Mouse (Mus musculus) hematopoietic stem cell, adult 5-6 weeks (primary cell): ENCODE measurements at regions not wholly inside any gene's neighbourhood (a gene's known extent, or its start where the extent isn't known, plus 50 kb on each side); places are given as distances from the start of the nearest gene placed in this dataset.

Experiments used
- ATAC-seq, 2 experiments: fragments of 125-278 bp in 1 of 2; replicated peaks in 1 of 2; 2 replicates each; pipeline ENCODE4 v1.8.0; 2016 to 2017; ENCODE audit warnings: inconsistent platforms in 2 of 2, mild to moderate bottlenecking in 2 of 2, moderate number of reproducible peaks in 2 of 2, low read depth in 1 of 2, moderate TSS enrichment in 1 of 2; ENCODE audit not compliant: low FRiP score in 2 of 2, poor library complexity in 2 of 2, severe bottlenecking in 2 of 2, insufficient read depth in 1 of 2, low TSS enrichment in 1 of 2

DNA sequence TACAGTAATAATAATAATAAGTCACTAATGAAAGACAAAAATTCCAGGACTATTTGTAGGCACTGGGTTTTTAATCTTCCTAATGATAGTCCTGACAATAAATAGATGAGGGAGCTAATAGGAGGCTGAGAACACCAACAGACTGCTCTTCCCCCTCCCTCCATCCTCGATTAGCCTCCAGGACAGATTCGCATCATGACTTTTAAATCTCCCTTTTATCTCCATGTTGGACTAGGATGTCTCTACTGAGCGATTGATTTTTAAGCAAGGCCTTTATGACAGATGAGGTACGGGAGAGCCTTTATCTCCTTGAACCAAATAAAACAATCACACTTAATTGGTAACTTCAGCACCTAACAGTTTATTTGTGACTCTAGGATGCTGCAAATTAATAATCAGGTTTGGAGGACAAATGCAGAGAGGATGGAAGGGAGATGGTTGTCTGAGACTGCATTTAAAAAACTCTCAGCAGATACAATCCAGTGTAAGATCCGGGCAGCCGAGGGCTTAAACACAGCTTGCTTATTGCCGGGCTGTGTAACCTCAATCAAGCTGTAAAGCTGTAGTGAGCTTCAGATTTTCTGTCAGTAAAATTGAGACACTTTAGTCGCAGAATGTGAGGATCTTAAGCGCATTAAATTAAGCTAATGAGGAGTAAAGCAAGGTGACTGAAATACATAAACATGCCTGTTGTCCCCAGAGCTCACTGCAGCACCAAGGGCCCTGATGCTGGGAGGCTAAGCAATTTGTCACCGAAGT is 82.3 kb downstream of the Cmpk2 start:
- no peak for ATAC-seq

DNA sequence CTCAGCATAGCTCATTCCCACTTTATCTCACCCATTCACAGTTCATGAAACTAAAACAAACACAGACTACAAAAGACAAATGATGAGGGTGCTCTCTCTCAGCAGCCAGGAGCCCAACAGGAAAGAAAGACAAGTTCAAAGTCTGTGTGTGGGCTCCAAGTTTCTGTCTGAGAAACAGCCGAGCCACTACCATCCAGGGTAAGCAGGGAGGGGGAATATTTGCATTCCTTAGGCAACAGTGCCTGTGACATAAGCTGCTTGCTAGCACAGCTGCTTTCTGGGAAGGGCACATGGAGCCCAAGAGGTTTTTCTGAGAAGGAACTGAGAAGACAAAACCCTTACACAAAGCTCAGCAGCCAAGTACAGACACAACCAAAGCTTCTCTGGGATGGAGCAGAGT is 78.5 kb downstream of the Cmpk2 start:
- ATAC-seq: no peak

DNA sequence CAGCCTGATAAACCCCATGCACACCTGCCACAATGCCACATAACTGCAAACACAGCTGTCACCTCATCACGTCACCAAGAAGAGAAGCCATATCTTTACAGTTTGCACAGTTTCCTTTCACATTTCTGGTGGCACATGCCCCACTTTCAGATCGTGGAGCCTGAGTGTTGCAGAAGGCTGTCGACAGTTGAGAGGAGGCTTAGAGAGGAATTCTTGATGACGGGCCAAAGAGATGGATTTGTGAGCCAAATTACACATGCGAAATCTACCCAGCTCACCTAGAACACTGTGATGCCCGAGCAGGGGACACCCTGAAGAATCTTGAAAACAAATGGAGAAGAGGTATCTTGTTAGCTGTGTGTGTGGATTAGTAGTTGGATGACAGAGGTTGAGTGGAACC is 77.4 kb downstream of the Cmpk2 start:
- no peak for ATAC-seq

DNA sequence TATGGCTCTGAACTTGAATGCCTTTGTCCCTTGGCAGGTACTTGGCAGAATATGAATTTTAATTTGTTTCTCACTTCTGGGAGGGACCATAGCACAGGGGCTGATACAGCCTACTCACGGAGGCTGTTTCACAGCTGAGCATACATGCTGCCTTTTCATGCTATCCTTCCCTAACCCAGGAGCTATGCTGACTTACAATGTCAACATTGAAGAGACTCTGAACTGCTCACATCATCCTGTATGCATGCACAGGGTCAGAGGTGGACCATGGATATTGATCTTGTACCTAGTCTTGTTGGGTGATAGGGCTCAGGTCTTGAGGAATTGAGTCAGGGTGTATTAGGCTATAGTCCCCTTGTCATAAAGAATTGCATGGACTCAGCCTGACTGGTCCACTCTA is 74.5 kb downstream of the Cmpk2 start:
- ATAC-seq: no peak

DNA sequence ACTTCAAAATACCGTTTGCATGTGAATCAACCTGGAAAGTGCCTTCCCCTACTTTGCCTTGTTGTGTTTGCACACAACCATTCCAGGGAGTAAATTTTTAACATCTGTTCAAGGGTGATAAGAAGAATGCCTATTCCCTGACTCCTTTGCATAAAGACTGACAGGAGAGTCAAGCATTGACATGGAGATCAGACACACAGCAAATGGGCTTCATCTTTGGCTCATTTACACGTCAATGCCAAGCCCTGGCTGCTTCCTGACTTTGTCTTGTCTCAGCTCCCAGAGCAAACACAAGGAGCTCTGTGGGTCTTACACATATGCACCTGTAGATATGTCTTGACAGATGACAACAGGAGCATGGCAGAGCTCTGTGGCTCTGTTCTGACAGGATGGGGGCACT is 73.4 kb downstream of the Cmpk2 start:
- ATAC-seq: no peak

DNA sequence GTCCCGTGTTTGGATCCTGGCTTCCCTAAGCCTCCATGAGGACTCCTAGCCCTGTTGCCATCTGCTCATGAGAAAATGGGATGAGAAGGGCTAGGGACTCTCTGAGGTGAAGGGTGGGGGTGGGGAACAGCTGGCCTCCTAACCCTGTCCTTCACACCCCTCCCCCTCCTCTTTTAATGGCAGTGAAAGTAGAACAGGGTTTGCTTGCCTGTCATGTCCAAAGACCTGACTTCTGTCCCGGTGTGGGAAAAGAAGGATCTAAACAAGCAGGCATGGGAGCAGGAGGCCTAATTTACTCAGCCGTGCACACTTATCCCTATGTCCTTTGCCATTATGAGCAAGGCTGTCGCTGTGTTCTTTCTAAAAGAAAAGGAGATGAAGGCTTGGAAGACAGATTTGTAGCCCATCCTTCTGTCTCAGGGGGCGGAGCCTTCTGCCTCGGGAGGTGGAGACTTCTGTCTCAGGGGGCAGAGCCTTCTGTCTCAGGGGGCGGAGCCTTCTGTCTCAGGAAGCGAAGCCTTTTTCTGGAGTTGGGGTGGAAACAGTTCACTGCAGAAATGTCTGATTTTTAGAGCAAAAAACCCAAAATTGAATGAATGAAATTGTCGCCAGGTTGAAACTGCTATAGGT is 66.4 kb downstream of the Cmpk2 start:
- ATAC-seq: no peak

DNA sequence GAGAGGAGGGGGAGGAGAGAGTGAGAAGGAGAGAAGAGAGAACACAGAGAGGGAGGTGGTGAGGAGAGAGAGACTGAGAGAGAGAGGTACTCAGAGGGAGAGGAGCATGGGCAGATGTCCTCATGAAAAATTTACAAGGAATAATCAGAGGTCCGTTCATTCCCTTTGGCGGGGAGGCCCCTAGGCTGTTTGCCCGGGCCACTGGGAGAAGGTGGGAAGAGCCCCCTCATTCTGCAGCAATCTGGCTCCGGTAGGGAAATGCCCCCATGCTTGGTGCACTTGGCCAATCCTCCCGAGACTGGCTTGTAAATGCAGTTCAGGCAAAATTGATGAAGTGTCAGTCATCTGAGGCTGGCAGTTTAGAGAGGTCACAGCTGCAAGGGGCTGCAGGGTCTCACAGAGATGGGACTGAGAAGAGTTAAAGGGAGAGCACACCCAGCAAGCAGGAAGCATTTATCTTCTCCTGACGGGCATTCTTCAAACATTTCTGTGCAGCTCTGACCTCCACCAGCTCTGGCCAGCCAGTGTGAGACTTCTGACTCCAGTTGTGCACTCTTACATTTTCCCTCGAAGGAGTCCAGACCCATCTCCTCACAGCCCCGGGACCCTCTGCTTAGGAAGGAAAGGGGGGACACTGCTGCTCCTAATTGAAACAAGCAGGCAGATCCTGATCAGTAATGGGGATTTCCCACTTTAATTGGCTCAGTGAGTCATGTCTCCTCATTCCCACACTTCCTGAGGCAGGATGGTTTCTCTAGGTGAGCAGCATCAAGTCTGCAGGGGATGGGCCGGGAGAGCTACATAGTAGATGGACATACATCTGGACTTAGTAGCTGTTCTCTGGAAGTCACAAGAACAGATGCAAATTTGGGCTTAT is 65.5 kb downstream of the Cmpk2 start:
- ATAC-seq: no peak

DNA sequence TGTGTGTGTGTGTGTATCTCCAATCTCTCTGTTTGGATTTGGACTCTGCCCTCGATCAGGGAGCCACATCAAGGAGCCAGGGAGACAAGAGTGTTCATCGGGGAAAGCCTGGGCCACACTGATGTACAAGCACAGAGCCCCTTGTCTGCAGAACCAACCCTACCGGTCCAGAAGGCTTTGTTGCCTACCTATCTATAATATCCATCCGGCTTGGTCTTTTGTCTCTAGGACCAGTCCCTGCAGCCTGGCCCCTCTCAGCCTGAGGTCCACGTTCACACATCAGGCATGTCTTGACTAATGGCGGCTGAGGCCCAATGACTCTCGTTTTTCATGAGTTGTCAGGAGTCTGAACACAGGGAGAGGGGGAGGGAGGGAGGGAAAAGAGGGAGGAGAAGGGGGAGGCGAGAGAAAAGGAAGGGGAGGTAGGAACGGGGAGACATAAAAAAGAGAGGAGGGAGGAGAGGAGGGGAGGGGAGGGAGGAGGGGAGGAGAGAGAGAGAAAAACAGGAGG is 64.7 kb downstream of the Cmpk2 start:
- ATAC-seq: no peak

DNA sequence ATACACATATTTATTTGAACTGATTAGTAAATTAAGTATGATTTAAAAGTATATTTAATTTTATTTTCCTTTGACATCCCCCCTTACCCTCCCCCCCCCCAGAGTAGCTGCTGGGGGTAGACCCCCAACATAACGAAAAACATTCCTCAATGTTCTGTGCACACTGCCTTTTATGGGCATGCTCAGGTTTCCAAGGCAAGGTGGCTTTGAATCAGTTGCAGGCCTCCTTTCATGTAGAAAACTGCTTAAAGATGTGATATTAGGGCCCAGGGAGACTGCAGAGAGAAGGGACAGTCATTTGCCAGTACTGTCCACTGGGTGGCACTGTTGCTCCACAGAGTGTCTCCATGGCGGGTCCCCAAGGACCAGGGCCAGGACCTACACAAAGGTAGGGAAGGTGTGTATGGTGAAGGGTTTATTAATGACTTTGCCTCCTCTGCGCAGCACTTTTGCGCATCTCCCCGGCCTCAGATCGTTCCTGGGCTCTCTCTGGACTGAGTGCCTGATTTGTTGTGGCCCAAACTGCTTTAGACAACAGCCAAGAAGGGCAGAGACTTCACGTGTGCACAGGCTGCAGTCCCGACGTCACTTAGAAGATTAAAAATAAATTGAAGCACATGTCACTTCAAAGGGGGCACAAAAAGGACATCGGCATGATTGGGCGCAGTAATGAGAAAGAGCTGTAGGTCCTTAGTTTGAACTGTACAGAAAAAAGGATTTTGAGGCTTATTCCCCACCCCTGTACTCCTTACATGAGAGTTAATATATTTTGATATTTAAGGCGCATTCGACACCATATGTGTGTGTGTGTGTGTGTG is 64.0 kb downstream of the Cmpk2 start:
- ATAC-seq: peak; percentile 80 to 89

DNA sequence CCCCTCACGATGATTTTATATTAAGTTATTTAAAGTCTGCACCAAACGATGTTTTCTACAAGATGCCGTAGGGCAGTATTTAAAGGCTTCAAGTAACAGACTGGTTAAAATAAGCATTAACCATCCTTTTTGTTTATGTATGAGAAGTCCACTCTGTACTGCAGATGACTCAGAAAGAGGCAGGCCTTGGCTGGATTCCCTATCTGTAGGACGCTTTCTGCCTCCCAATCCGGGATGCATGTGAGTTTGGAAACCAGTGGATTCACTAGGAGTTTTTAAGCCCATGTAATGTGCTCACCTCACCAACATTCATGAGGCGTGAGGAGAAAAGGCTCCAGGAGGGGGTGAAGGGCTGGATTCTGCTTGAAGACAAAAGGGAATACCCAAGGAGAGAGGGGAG is 63.1 kb downstream of the Cmpk2 start:
- ATAC-seq: no peak
